ENCODE assay signal across 25 mouse cellular contexts in the genomic region with DNA sequence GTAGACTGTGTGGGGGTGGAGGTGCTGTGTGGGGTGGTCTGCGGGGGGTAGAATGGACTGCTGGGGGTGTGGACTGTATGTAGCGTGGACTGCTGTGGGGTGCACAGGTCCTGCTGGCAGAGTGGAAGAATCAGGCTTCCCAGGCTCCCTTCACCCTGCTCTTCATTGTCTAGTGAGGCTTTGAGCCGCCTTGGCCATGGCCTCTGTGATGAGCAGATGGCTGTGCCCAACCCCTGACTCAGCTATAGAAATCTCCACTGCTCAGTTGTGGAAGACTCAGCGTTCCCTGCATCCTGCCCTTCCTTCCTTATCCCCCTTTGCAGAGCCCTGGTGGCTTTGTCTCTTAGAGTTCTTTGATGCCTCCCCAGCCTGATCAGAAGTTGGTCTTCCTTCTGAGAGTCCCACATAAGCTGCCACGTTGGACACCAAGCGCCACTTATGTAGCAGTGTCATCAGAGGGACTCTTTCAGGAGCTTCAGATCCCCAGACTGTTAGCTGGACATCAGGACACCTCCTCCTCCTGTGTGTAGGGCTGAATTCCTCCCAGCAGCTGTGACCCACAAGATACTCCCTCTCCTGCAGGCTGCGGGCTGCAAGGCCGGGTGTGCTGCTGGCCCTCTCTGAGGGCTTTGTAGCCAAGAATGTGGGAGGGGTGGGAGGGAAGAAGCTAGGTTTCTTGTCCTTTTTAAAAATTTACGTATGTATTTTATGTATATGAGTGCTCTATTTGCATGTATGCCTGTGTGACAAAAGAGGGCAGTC. TPM values are rescaled to one million over a fixed set of nuclear protein-coding genes. Genes with fewer than 3 reads are reported as not detected.
DNase-seq lines count a peak whose midpoint lies in the region; ATAC-seq lines count a peak whose summit lies in the region.
"Had no signal": no experiment of that assay in that cellular context is flagged by ENCODE, and none has a peak within 500 bp of the region (broad histone marks: within the 10 kb centered on the region; RNA-seq: fewer than 3 reads in every experiment).

No protein-coding gene starts in this region.

- peak; percentile 41 for DNase-seq in adrenal gland, postnatal 14 days
- no peak for DNase-seq in adrenal gland, postnatal 10 days
- peak; percentile 46 to 57 for DNase-seq in adrenal gland, postnatal 36 days
- no peak for DNase-seq in thymus, postnatal 14 days
- DNase-seq: cerebellum, adult 18-20 months; cerebellum, adult 9-10 months; cerebellum, postnatal 14 days; gastrocnemius, postnatal 25 days; heart, adult 18-20 months; heart, postnatal 10 days; heart, postnatal 36 days; kidney, adult 11 months had no signal

- no peak for ATAC-seq in megakaryocyte, adult 5-6 weeks (ENCODE audit: poor library complexity, severe bottlenecking)
- ATAC-seq: CD4-positive, CD25-positive, alpha-beta regulatory T cell, adult 4 months; forebrain, embryonic 13.5 days; forebrain, embryonic 16.5 days; hindbrain, embryonic 16.5 days; intestine, embryonic 15.5 days had no signal

- H3K27me3 ChIP-seq in megakaryocyte, embryonic 14.5 days (replicated peaks) = no peaks in the 10 kb centered on the region
- H3K27me3 ChIP-seq: forebrain, embryonic 13.5 days; heart, embryonic 12.5 days; heart, embryonic 15.5 days; hindbrain, embryonic 13.5 days; intestine, embryonic 15.5 days had no signal

- peaks cover 86% of the 10 kb centered on the region for H3K36me3 ChIP-seq in megakaryocyte, embryonic 14.5 days (replicated peaks; ENCODE audit: low read length)

- peak overlapping the region; percentile 53 for H3K4me3 ChIP-seq in megakaryocyte, embryonic 14.5 days (replicated peaks)
- H3K4me3 ChIP-seq: forebrain, embryonic 10.5 days; forebrain, embryonic 13.5 days; heart, embryonic 12.5 days; heart, embryonic 15.5 days; hindbrain, embryonic 10.5 days; hindbrain, embryonic 13.5 days; intestine, embryonic 15.5 days had no signal

- peaks cover 51% of the 10 kb centered on the region for H3K4me1 ChIP-seq in megakaryocyte, embryonic 14.5 days
- H3K4me1 ChIP-seq: forebrain, embryonic 10.5 days; forebrain, embryonic 13.5 days; intestine, embryonic 15.5 days had no signal

- H3K9me3 ChIP-seq in megakaryocyte, embryonic 14.5 days = no peaks in the 10 kb centered on the region
- H3K9me3 ChIP-seq: forebrain, embryonic 13.5 days; heart, embryonic 15.5 days; hindbrain, embryonic 10.5 days; hindbrain, embryonic 13.5 days; intestine, embryonic 15.5 days had no signal

RNA-seq across cellular contexts. Expression of a gene that starts 11.7 kb away (rescaled TPM):
- total RNA-seq in adrenal gland, postnatal 14 days (2021) = 3.6 and 4.4 TPM in 2 replicates
- 1 to 10 TPM; 3.1 to 4.7 TPM for total RNA-seq in adrenal gland, postnatal 10 days (2021)
- polyA plus RNA-seq in megakaryocyte, embryonic 14.5 days (2012; ENCODE audit: insufficient read depth, low replicate concordance) = 5.6 and 6.9 TPM in 2 replicates
- total RNA-seq in megakaryocyte, adult 5-6 weeks (2015) = 0.09 TPM in 1 of 2 replicates, not detected in the other
- total RNA-seq in megakaryocyte, adult 5-6 weeks (2017) = not detected in 2 replicates
- 1 to 10 TPM; 2.3 to 3.1 TPM for total RNA-seq in adrenal gland, postnatal 36 days (2021)
- polyA plus RNA-seq: CD4-positive, CD25-positive, alpha-beta regulatory T cell, adult 4 months had no signal

RNA-seq across cellular contexts. Expression of a gene that starts 29.6 kb away (rescaled TPM):
- total RNA-seq in adrenal gland, postnatal 14 days (2021) = 18.3 and 22.3 TPM in 2 replicates
- total RNA-seq in adrenal gland, postnatal 10 days (2021) = 10 to 100 TPM; 17.8 to 24.5 TPM
- polyA plus RNA-seq in megakaryocyte, embryonic 14.5 days (2012; ENCODE audit: insufficient read depth, low replicate concordance) = 9.5 and 10.4 TPM in 2 replicates
- 13.2 and 19.9 TPM in 2 replicates for total RNA-seq in megakaryocyte, adult 5-6 weeks (2015)
- 19.9 and 22.5 TPM in 2 replicates for total RNA-seq in megakaryocyte, adult 5-6 weeks (2017)
- total RNA-seq in adrenal gland, postnatal 36 days (2021) = 10 to 100 TPM; 20.5 to 24.8 TPM

RNA-seq across cellular contexts. Expression of a gene that starts 29.8 kb away (rescaled TPM):
- 40.9 and 42.9 TPM in 2 replicates for total RNA-seq in adrenal gland, postnatal 14 days (2021)
- 10 to 100 TPM; 38.0 to 38.1 TPM for total RNA-seq in adrenal gland, postnatal 10 days (2021)
- polyA plus RNA-seq in megakaryocyte, embryonic 14.5 days (2012; ENCODE audit: insufficient read depth, low replicate concordance) = 13.5 and 14.4 TPM in 2 replicates
- 18.6 and 22.6 TPM in 2 replicates for total RNA-seq in megakaryocyte, adult 5-6 weeks (2015)
- total RNA-seq in megakaryocyte, adult 5-6 weeks (2017) = 158 and 190 TPM in 2 replicates
- total RNA-seq in adrenal gland, postnatal 36 days (2021) = 10 to 100 TPM; 40.8 to 42.5 TPM

RNA-seq across cellular contexts. Expression of a gene that starts 49.7 kb away (rescaled TPM):
- 41.5 and 51.9 TPM in 2 replicates for total RNA-seq in adrenal gland, postnatal 14 days (2021)
- total RNA-seq in adrenal gland, postnatal 10 days (2021) = 10 to 100 TPM; 67.0 to 90.6 TPM
- polyA plus RNA-seq in megakaryocyte, embryonic 14.5 days (2012; ENCODE audit: insufficient read depth, low replicate concordance) = 197 and 238 TPM in 2 replicates
- total RNA-seq in megakaryocyte, adult 5-6 weeks (2015) = 4.6 and 5.0 TPM in 2 replicates
- total RNA-seq in megakaryocyte, adult 5-6 weeks (2017) = 10.4 and 10.8 TPM in 2 replicates
- total RNA-seq in adrenal gland, postnatal 36 days (2021) = 10 to 100 TPM; 40.7 to 50.3 TPM

RNA-seq across cellular contexts. Expression of a gene that starts 51.0 kb away (rescaled TPM):
- total RNA-seq in adrenal gland, postnatal 14 days (2021) = not detected in 2 replicates
- total RNA-seq in adrenal gland, postnatal 10 days (2021) = under 1 TPM in 1 of 2 experiments, not detected in 1; 0.30 TPM
- not detected in 2 replicates for polyA plus RNA-seq in megakaryocyte, embryonic 14.5 days (2012; ENCODE audit: insufficient read depth, low replicate concordance)
- total RNA-seq in megakaryocyte, adult 5-6 weeks (2015) = 2.7 and 4.9 TPM in 2 replicates
- 0.73 TPM in 1 of 2 replicates, not detected in the other for total RNA-seq in megakaryocyte, adult 5-6 weeks (2017)
- total RNA-seq in adrenal gland, postnatal 36 days (2021) = not detected
- total RNA-seq: gastrocnemius, adult 8-10 months; gastrocnemius, postnatal 25 days; heart, adult 18-20 months had no signal

Comparison
In these comparisons a context has a peak if more than half of its experiments do, and no peak if none do; other contexts are left out.
1. DNase-seq: peak in adrenal gland, postnatal 14 days (single experiment) and adrenal gland, postnatal 36 days (2 of 2); none in adrenal gland, postnatal 10 days (single experiment) and thymus, postnatal 14 days (single experiment).